Mouse (Mus musculus) limb, embryonic 10.5 days (tissue): Measurements from ENCODE around the gene Mroh7. TPM values are rescaled to one million over a fixed set of nuclear protein-coding genes. Genes with fewer than 3 reads are reported as not detected.
"Not testable (repeated sequence)": the region's sequence is repeated elsewhere in the genome, so short reads cannot be mapped to it uniquely, and the experiment has no call there.

Source experiments
- DNase-seq: peaks from one replicate; pipeline ENCODE4 v3.0.0-alpha.2; 2017; ENCODE audit warnings: low spot score
- H3K27ac ChIP-seq: fragments of 300-500 bp; sonication (generic); 2 replicates; pipeline ENCODE4 v1.5.1; 2016; ENCODE audit warnings: mild to moderate bottlenecking
- H3K27me3 ChIP-seq: fragments of 300-500 bp; sonication (generic); 2 replicates; pipeline ENCODE4 v1.6.1; 2016; ENCODE audit warnings: low read depth, mild to moderate bottlenecking; ENCODE audit not compliant: poor library complexity, severe bottlenecking
- H3K36me3 ChIP-seq: fragments of 300-500 bp; sonication (generic); 2 replicates; pipeline ENCODE4 v1.6.1; 2016; ENCODE audit warnings: mild to moderate bottlenecking, moderate library complexity
- H3K4me1 ChIP-seq: fragments of 300-500 bp; sonication (generic); 2 replicates; pipeline ENCODE4 v1.6.1; 2016
- H3K4me3 ChIP-seq: fragments of 300-500 bp; sonication (generic); 2 replicates; pipeline ENCODE4 v1.5.1; 2016; ENCODE audit warnings: mild to moderate bottlenecking, moderate library complexity
- H3K9me3 ChIP-seq: fragments of 300-500 bp; sonication (generic); replicated peaks from 2 replicates; pipeline ENCODE4 v1.6.1; 2016; ENCODE audit warnings: mild to moderate bottlenecking
- WGBS: fragments of 180-500 bp; shearing (Covaris S2); methylation state at CpG from one replicate; pipeline ENCODE4 v1.1.7; 2016; 5-methylcytosine and 5-hydroxymethylcytosine counted together
- polyA plus RNA-seq: library from polyadenylated mRNA; unstranded; fragments of >200 nt; fragmentation: Nextera tagmentation; extraction: Ambion mirVana; gene quantifications from 2 replicates; pipeline ENCODE4 v1.2.1, GENCODE M21; 2016

The Mroh7 gene
- polyA plus RNA-seq, 1 experiment from 2014 or later, result 0.05 TPM

- not testable (repeated sequence) for H3K27me3 ChIP-seq, H3K36me3 ChIP-seq, H3K9me3 ChIP-seq, H3K27ac ChIP-seq, H3K4me3 ChIP-seq, DNase-seq
- H3K4me1 ChIP-seq, result peaks cover 27% of the 10 kb centered on the region
- WGBS, result 23% methylated on average over 1 of the region's 1 CpGs
Observed at GRCm38 (mm10) chr4:106736884-106737283, 6.2 kb upstream of the Mroh7 start.

GRCm38 (mm10) chr4:106733636-106734035, 2.9 kb upstream of the Mroh7 start, which contains the start of gene Fam151a:
Gene Fam151a, plus strand, starts transcription at chr4:106733889.
- Histone ChIP-seq H3K36me3 (no peaks in the 10 kb centered on the region), H3K27me3 (no peaks in the 10 kb centered on the region), H3K4me3 (no peak within 1 kb of the TSS), H3K9me3 (no peaks in the 10 kb centered on the region), H3K27ac (no peak within 1 kb of the TSS), H3K4me1 (peaks cover 27% of the 10 kb centered on the region)
- WGBS, result 56% methylated on average over 4 of the region's 4 CpGs
- DNase-seq, result no peak

- 93% methylated on average over 4 of the region's 4 CpGs for WGBS
- Histone ChIP-seq H3K4me3 (no peak overlapping the region), H3K27me3 (no peaks in the 10 kb centered on the region), H3K9me3 (no peaks in the 10 kb centered on the region), H3K4me1 (no peaks in the 10 kb centered on the region), H3K27ac (no peak overlapping the region), H3K36me3 (no peaks in the 10 kb centered on the region)
- no peak for DNase-seq
Observed at GRCm38 (mm10) chr4:106720631-106721030, 10.1 kb downstream of the Mroh7 start.

GRCm38 (mm10) chr4:106713622-106714021, 17.1 kb downstream of the Mroh7 start:
- no peak for DNase-seq

GRCm38 (mm10) chr4:106708408-106708807, 22.3 kb downstream of the Mroh7 start:
- H3K4me3 ChIP-seq, result peak overlapping the region; percentile 20; the same call in 1 of the 2 replicates
- 3% methylated on average over 8 of the region's 8 CpGs for WGBS
- H3K27ac ChIP-seq, result peak overlapping the region; percentile 51; the same call in 1 of the 2 replicates

More at GRCm38 (mm10) chr4:106713622-106714021, 17.1 kb downstream of the Mroh7 start:
- H3K4me1 ChIP-seq, result no peaks in the 10 kb centered on the region
- no peak overlapping the region for H3K4me3 ChIP-seq
- no peaks in the 10 kb centered on the region for H3K9me3 ChIP-seq
- no peaks in the 10 kb centered on the region for H3K27me3 ChIP-seq
- H3K36me3 ChIP-seq, result no peaks in the 10 kb centered on the region
- WGBS, result 87% methylated on average over 6 of the region's 6 CpGs
- H3K27ac ChIP-seq, result no peak overlapping the region

GRCm38 (mm10) chr4:106707957-106708356, 22.8 kb downstream of the Mroh7 start:
- H3K27ac ChIP-seq, result peak overlapping the region; percentile 51; the same call in 1 of the 2 replicates
- H3K4me1 ChIP-seq, result peaks cover 4% of the 10 kb centered on the region
- WGBS, result 45% methylated on average over 5 of the region's 5 CpGs
- H3K27me3 ChIP-seq, result peaks cover 8% of the 10 kb centered on the region
- no peaks in the 10 kb centered on the region for H3K36me3 ChIP-seq
- H3K4me3 ChIP-seq, result peak overlapping the region; percentile 20; the same call in 1 of the 2 replicates
- no peaks in the 10 kb centered on the region for H3K9me3 ChIP-seq
- no peak for DNase-seq

More at GRCm38 (mm10) chr4:106708408-106708807, 22.3 kb downstream of the Mroh7 start:
- Histone ChIP-seq H3K27me3 (0 out of 2 replicates have a peak, but pooled peaks cover 3% of the 10 kb centered on the region), H3K9me3 (no peaks in the 10 kb centered on the region), H3K36me3 (no peaks in the 10 kb centered on the region), H3K4me1 (peaks cover 4% of the 10 kb centered on the region)
- DNase-seq, result peak; percentile 91

- peaks cover 18% of the 10 kb centered on the region for H3K4me1 ChIP-seq
- no peak for DNase-seq
- peaks cover 25% of the 10 kb centered on the region for H3K27me3 ChIP-seq
- no peaks in the 10 kb centered on the region for H3K9me3 ChIP-seq
- H3K4me3 ChIP-seq, result no peak overlapping the region
- no peak overlapping the region for H3K27ac ChIP-seq
- no peaks in the 10 kb centered on the region for H3K36me3 ChIP-seq
- WGBS, result 64% methylated on average over 8 of the region's 8 CpGs
Observed at GRCm38 (mm10) chr4:106705096-106705665, 25.5 kb downstream of the Mroh7 start.

- no peak for DNase-seq
- H3K27me3 ChIP-seq, result peaks cover 25% of the 10 kb centered on the region
- peaks cover 24% of the 10 kb centered on the region for H3K4me1 ChIP-seq
- H3K9me3 ChIP-seq, result no peaks in the 10 kb centered on the region
- no peak overlapping the region for H3K27ac ChIP-seq
- H3K4me3 ChIP-seq, result no peak overlapping the region
- WGBS, result 83% methylated on average over 11 of the region's 11 CpGs
- H3K36me3 ChIP-seq, result no peaks in the 10 kb centered on the region
Observed at GRCm38 (mm10) chr4:106704416-106704815, 26.3 kb downstream of the Mroh7 start.

- H3K4me3 ChIP-seq, result no peak overlapping the region
- no peaks in the 10 kb centered on the region for H3K36me3 ChIP-seq
- DNase-seq, result no peak
- no peaks in the 10 kb centered on the region for H3K9me3 ChIP-seq
- peaks cover 25% of the 10 kb centered on the region for H3K27me3 ChIP-seq
- 82% methylated on average over 10 of the region's 10 CpGs for WGBS
- H3K4me1 ChIP-seq, result peaks cover 24% of the 10 kb centered on the region
- no peak overlapping the region for H3K27ac ChIP-seq
Observed at GRCm38 (mm10) chr4:106703956-106704355, 26.8 kb downstream of the Mroh7 start.

GRCm38 (mm10) chr4:106700798-106701197, 29.9 kb downstream of the Mroh7 start:
- Histone ChIP-seq H3K27me3 (peaks cover 25% of the 10 kb centered on the region), H3K9me3 (no peaks in the 10 kb centered on the region), H3K4me3 (no peak overlapping the region), H3K27ac (no peak overlapping the region), H3K4me1 (peaks cover 20% of the 10 kb centered on the region), H3K36me3 (no peaks in the 10 kb centered on the region)
- DNase-seq, result no peak
- WGBS, result 63% methylated on average over 4 of the region's 4 CpGs

- H3K36me3 ChIP-seq, result no peaks in the 10 kb centered on the region
- WGBS, result 18% methylated on average over 9 of the region's 9 CpGs
- peak; percentile 78 for DNase-seq
- peaks cover 20% of the 10 kb centered on the region for H3K4me1 ChIP-seq
- H3K4me3 ChIP-seq, result 0 out of 2 replicates have a peak overlapping the region, but pooled peaks have one; percentile 3
- H3K9me3 ChIP-seq, result no peaks in the 10 kb centered on the region
- H3K27ac ChIP-seq, result no peak overlapping the region
- peaks cover 31% of the 10 kb centered on the region for H3K27me3 ChIP-seq
Observed at GRCm38 (mm10) chr4:106699989-106700388, 30.7 kb downstream of the Mroh7 start.

GRCm38 (mm10) chr4:106693841-106694430, 36.8 kb downstream of the Mroh7 start:
- H3K4me3 ChIP-seq, result no peak overlapping the region
- WGBS, result 84% methylated on average over 15 of the region's 15 CpGs
- H3K36me3 ChIP-seq, result no peaks in the 10 kb centered on the region
- H3K27me3 ChIP-seq, result peaks cover 17% of the 10 kb centered on the region; the same call in 1 of the 2 replicates
- peaks cover under 1% of the 10 kb centered on the region for H3K4me1 ChIP-seq
- DNase-seq, result no peak
- no peak overlapping the region for H3K27ac ChIP-seq
- no peaks in the 10 kb centered on the region for H3K9me3 ChIP-seq

GRCm38 (mm10) chr4:106688636-106689296, 42.0 kb downstream of the Mroh7 start:
- DNase-seq, result no peak
- no peaks in the 10 kb centered on the region for H3K36me3 ChIP-seq
- no peak overlapping the region for H3K4me3 ChIP-seq
- WGBS, result 50% methylated on average over 3 of the region's 3 CpGs
- H3K9me3 ChIP-seq, result no peaks in the 10 kb centered on the region
- peaks cover 8% of the 10 kb centered on the region; the same call in 1 of the 2 replicates for H3K27me3 ChIP-seq
- peaks cover 5% of the 10 kb centered on the region for H3K4me1 ChIP-seq
- H3K27ac ChIP-seq, result 0 out of 2 replicates have a peak overlapping the region, but pooled peaks have one; percentile 19
